Mouse (Mus musculus): ENCODE measurements around the gene Akap4.

Akap4 gene

DNA sequence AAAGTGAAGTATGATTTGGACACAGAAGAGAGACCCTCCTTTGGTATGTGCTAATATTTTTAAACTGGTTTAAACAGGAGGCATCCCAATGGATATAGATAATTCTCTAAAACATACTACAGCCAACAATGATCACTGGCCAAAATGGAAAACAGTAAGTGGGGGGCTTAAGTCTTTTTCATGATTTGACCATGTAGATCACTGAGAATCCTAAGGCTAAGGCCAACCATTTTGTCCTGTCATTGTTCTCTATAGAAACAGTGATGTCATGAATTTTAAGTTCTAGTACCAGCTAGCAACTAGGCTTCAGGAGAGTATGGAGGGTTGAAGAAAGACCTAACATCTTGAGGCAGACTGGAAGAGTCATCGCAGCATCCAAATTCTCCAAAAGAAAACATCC is at the start of gene Akap4:
Akap4 (plus strand) TSS at position 301 of the 400 bp plus-strand sequence.
- no peak for DNase-seq

GRCm38 (mm10) chrX:7041519-7041918 is 25.8 kb upstream of the Akap4 start, which contains the start of gene Ccnb3:
Ccnb3 (minus strand) TSS chrX:7041619.
- DNase-seq: no peak

DNA sequence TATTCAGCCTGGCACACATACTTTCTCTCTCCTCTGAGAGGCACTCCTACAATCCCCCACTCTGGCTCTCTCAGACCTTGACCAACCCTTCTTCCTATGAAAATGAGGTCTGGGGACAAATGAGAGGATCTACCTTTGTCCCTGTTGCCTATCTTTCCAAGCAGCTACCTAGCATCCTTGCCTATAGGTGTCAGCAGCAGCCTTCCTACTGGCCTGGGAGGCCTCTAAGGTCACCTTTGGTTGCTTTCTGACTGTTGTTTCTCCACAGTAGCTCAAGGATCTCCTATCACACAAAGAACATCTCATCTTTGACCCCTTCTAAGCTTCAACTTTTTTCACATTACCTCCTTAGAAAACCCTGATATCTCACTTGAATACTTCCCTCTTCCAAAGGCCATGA is 10.3 kb upstream of the Akap4 start:
- DNase-seq: no peak

GRCm38 (mm10) chrX:7057634-7058033 is 9.7 kb upstream of the Akap4 start:
- DNase-seq: no peak

- DNase-seq: no peak
Measured at GRCm38 (mm10) chrX:7064109-7064508, 3.2 kb upstream of the Akap4 start.

GRCm38 (mm10) chrX:7068002-7068401 is 683 bp downstream of the Akap4 start:
- no peak for DNase-seq

GRCm38 (mm10) chrX:7079820-7080429 is 12.6 kb downstream of the Akap4 start:
- no peak for DNase-seq

DNA sequence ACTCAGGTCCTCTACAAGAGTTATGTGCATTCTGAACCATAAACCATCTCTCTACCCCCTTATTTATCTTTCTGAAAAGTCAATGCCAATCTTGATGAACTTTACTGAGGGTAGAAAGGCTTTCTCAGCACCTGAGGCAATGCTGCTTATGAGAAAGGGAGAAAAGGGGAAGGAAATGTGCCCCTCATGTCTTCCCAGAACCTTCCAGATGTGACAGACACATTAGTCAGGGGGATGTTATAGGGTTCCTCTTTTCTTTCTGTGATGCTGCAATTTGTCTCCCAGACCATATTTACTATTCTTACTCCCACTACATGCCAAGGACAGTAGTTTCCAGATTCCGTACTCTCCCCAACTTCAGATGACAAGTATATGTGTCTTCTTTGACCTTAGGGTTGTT is 18.6 kb downstream of the Akap4 start:
- DNase-seq: no peak

DNA sequence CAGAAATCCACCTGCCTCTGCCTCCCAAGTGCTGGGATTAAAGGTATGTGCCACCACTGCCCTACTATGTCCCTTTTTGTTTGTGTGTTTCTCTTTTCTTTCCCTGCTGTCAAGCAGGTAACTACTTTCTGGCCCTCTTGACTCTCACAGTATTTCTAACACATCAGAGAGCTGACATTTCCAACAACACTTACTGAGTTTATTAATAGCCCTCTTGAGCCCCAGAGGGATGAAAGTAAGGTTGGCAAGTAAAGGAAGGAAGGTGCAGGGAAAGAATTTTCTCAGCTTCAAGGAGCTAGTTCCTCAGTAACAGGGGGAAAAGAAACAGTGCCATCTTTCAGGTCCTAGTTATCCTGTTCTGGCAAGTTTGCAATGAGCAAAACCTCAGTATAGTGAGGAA is 23.0 kb downstream of the Akap4 start:
- no peak for DNase-seq

GRCm38 (mm10) chrX:7102280-7102679 is 35.0 kb downstream of the Akap4 start:
- DNase-seq: no peak

GRCm38 (mm10) chrX:7114885-7115284 is 47.6 kb downstream of the Akap4 start:
- DNase-seq: no peak

GRCm38 (mm10) chrX:7121618-7122280 is 54.4 kb downstream of the Akap4 start:
- no peak for DNase-seq
